Mouse (Mus musculus) cortical plate, adult 2 months (tissue): Measurements from ENCODE around the gene Ppil1.

Experiments used
- CTCF ChIP-seq: fragments of 200-500 bp; IDR thresholded peaks from 2 replicates; pipeline ENCODE4 v1.5.1; 2011; ENCODE audit warnings: mild to moderate bottlenecking, control low read depth, low read length; ENCODE audit not compliant: insufficient read depth; ENCODE audit errors: extremely low read depth
- POLR2A ChIP-seq: fragments of 200-500 bp; IDR thresholded peaks from 2 replicates; pipeline ENCODE4 v1.6.1; 2011; ENCODE audit warnings: mild to moderate bottlenecking, low read length, control low read depth; ENCODE audit not compliant: insufficient read depth; ENCODE audit errors: extremely low read depth

DNA sequence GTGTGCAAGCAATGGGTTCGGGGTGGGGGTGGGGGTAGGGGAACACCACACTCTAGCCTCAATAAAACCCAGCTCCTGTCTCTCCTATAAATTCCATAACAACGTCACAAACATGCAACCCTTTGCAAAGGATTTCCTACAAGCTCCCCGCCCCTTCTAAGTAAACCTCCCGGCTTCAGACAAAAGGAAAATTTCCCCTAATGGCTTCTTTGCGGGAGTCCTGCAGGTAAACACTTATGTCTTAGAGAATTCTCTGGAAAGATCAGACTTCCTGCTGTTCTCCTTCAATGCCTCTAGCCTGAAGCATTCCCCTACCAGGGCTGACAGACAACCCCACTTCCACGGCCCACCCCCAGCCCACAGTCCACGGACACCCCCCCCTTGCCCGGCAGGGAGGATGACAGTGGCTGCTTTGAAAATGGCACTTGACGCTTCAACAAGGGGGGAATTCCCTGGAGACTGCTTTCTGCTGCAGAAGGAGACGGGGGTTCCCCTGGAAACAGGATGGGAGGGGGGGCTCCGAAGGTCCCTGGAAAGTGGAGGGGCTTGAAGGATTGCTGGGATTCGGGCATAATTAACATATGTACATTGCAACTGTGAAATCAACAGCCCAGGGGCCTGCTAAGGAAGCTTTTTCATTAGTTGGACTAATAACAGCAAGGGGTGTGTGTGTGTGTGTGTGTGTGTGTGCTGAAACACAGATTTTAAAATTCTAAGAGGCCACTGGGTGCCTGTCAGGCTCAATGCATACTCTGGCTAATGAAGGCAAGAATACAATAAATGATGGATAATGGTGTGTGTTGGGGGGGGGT is 50.4 kb downstream of the Ppil1 start:
- TF ChIP-seq POLR2A, result no peak
- TF ChIP-seq CTCF, result no peak
